Mouse (Mus musculus) stomach, embryonic 16.5 days (tissue): ENCODE results near the gene Hsd17b11. TPM values are rescaled to one million over a fixed set of nuclear protein-coding genes. Genes with fewer than 3 reads are reported as not detected.

Experiments used
- ATAC-seq: fragments of 200-750 bp; cut with Nextera tagmentation; 2 replicates; pipeline ENCODE4 v1.8.0; 2017; ENCODE audit warnings: moderate number of reproducible peaks, moderate TSS enrichment; ENCODE audit not compliant: insufficient read depth, low FRiP score
- H3K27ac ChIP-seq: fragments of 300-500 bp; sonication (generic); 2 replicates; pipeline ENCODE4 v1.5.1; 2014; ENCODE audit warnings: low read length
- H3K27me3 ChIP-seq: fragments of 300-500 bp; sonication (generic); 2 replicates; pipeline ENCODE4 v1.6.1; 2014; ENCODE audit warnings: low read length, control low read depth, mixed read lengths; ENCODE audit not compliant: control insufficient read depth, insufficient read depth
- H3K36me3 ChIP-seq: fragments of 300-500 bp; sonication (generic); 2 replicates; pipeline ENCODE4 v1.6.1; 2014; ENCODE audit warnings: low read length; ENCODE audit not compliant: control insufficient read depth, insufficient read depth
- H3K4me1 ChIP-seq: fragments of 300-500 bp; sonication (generic); 2 replicates; pipeline ENCODE4 v1.6.1; 2014; ENCODE audit warnings: low read length, control low read depth, mixed read lengths; ENCODE audit not compliant: control insufficient read depth, insufficient read depth
- H3K4me2 ChIP-seq: fragments of 300-500 bp; sonication (generic); 2 replicates; pipeline ENCODE4 v1.6.1; 2014; ENCODE audit warnings: low read depth, low read length, mixed read lengths
- H3K4me3 ChIP-seq: fragments of 300-500 bp; sonication (generic); replicated peaks from 2 replicates; pipeline ENCODE4 v1.5.1; 2014; ENCODE audit warnings: mild to moderate bottlenecking, low read length
- H3K9ac ChIP-seq: fragments of 300-500 bp; sonication (generic); 2 replicates; pipeline ENCODE4 v1.6.1; 2014; ENCODE audit warnings: low read length
- H3K9me3 ChIP-seq: fragments of 300-500 bp; sonication (generic); replicated peaks from 2 replicates; pipeline ENCODE4 v1.6.1; 2016; ENCODE audit warnings: low read length, control low read depth; ENCODE audit not compliant: control insufficient read depth
- WGBS: fragments of 180-500 bp; shearing (Covaris S2); extraction: QIAGEN DNeasy Blood & Tissue Kit; methylation state at CpG from one replicate; pipeline ENCODE4 v1.1.7; 2014; 5-methylcytosine and 5-hydroxymethylcytosine counted together
- polyA plus RNA-seq: library from polyadenylated mRNA; unstranded; fragments of >200 nt; fragmentation: Nextera tagmentation; extraction: Ambion mirVana; gene quantifications from 2 replicates; pipeline ENCODE4 v1.2.1, GENCODE M21; 2015

Gene Hsd17b11
- polyA plus RNA-seq, 1 experiment from 2014 or later, result 7.0 TPM

DNA sequence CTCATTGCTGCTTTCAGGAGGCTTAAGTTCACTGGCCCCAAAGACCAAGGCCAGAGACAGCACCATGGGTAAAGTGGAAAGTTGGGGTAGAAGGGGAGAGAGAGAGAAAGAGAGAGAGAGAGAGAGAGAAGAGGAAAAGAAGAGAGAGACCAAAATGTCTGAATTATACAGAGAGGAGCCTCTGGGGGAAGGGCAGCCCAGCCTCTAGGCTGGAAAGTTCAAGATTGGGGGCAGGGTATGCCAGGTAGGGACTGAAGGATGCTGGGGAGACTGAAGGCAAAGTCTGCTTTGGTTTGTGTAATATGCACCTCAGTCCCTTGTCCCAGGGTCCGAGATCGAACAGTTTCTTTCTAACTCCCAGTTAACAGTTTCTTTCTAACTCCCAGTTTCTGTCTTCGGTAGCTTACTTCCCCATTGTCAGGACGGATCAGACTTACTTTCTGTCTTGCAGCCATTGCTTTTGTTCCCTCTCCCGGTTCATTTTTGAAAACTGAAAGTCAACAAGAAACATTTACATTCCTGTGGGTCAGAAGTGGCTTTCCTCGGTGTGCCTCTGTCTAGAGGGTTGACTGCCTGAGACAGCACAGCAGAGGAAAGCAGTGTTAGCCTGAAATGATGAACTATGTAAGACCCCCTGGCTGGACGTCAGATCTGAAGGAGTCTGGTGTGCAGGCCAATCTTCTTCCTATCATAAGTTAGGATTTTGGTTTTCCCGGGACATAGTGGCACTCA is 1.7 kb upstream of the Hsd17b11 start:
- Histone ChIP-seq H3K27me3 (no peaks in the 10 kb centered on the region), H3K9me3 (no peaks in the 10 kb centered on the region), H3K9ac (no peak overlapping the region), H3K4me3 (no peak overlapping the region), H3K4me2 (no peak overlapping the region), H3K27ac (peak overlapping the region; percentile 23; the same call in 1 of the 2 replicates), H3K4me1 (peaks cover 34% of the 10 kb centered on the region), H3K36me3 (no peaks in the 10 kb centered on the region)
- 61% methylated on average over 8 of the region's 8 CpGs for WGBS
- no peak for ATAC-seq

DNA sequence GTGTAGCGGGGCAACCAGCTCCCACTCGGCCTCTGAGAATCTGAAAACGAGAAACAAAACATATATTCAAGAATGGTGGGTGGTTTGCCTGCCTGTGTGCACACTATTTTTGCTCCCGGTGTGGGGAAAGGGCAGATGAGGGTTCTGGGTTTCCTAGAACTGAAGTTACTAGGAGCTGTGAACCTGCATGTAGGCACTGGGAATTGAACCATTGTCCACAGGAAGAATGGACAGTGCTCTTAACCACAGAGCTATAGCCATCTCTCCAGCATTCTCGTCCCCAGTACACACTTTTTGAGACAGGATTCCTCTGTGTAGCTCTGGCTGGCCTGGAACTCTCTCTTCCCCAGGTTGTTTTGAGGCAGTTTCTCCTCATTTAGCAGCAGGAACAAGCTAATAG is 839 bp upstream of the Hsd17b11 start:
- Histone ChIP-seq H3K27me3 (no peaks in the 10 kb centered on the region), H3K4me2 (peak overlapping the region; percentile 76), H3K9me3 (no peaks in the 10 kb centered on the region), H3K4me1 (peaks cover 34% of the 10 kb centered on the region), H3K36me3 (no peaks in the 10 kb centered on the region), H3K27ac (peak overlapping the region; percentile 92; the same call in 1 of the 2 replicates), H3K4me3 (peak overlapping the region; percentile 57), H3K9ac (peak overlapping the region; percentile 75)
- ATAC-seq, result no peak
- 45% methylated on average over 5 of the region's 5 CpGs for WGBS

DNA sequence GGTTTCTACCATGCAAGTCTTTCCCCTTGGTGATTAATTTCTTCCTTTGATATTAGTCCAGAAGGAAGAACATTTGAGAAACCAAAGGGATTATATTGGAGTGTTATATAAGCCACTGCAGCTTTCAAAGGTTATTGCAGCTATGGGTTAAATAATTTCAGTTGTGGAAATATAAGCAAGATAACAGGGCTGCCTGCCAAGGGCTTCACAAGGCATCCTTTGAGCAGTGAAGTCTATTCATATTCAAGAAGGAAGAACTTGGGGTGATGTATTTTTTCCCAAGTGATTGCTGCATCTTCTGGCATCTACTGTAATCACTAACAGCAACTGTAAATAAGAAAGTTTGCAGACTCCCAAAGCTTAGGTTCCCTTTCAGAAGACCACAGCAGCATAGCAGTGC is 10.3 kb downstream of the Hsd17b11 start:
- Histone ChIP-seq H3K4me1 (no peaks in the 10 kb centered on the region), H3K27me3 (no peaks in the 10 kb centered on the region), H3K27ac (no peak overlapping the region), H3K4me3 (no peak overlapping the region), H3K4me2 (no peak overlapping the region), H3K9ac (no peak overlapping the region), H3K36me3 (0 out of 2 replicates have a peak, but pooled peaks cover 2% of the 10 kb centered on the region), H3K9me3 (no peaks in the 10 kb centered on the region)
- no peak for ATAC-seq

DNA sequence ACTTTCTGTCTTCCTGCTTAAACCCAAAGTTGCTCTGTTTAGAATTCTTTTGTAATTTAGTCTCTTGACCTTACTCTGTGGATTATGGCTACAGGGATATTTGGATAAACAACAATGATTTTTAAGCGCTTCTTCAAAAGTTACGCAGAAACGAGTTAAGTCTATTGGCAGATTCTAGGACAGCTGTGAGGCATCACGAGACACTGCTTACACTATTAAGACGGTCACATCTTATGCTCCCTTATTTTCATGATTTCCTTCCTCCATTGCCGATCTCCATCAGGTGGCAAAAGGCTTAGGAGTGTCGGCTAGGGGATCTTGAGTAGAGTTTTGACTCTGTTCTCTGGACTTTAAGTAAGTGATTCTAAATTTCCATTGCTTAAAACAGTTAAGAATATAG is 11.5 kb downstream of the Hsd17b11 start:
- Histone ChIP-seq H3K4me2 (no peak overlapping the region), H3K36me3 (0 out of 2 replicates have a peak, but pooled peaks cover 2% of the 10 kb centered on the region)
- WGBS, result 53% methylated on average over 7 of the region's 7 CpGs

DNA sequence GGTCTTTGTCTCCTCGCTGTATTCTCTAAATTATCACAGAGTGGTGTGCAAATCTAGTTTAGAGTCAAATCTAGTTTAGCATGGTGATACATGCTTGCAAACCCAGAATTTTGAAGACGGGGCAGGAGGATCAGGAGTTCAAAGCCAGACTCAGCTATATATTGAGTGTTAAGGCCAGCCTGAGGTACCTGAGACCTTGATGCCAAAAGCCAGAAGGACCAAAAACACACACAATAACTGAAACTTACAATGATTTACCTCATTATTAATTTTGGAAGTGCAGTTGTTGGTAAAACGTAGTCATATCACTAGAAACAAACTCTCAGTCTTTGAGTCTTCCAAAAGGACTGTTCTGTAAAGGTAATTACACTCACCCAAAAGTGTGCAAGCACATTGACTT is 12.3 kb downstream of the Hsd17b11 start:
- 96% methylated on average over 3 of the region's 3 CpGs for WGBS
- Histone ChIP-seq H3K9ac (no peak overlapping the region), H3K4me1 (no peaks in the 10 kb centered on the region), H3K36me3 (0 out of 2 replicates have a peak, but pooled peaks cover 2% of the 10 kb centered on the region), H3K4me3 (no peak overlapping the region), H3K9me3 (no peaks in the 10 kb centered on the region), H3K4me2 (no peak overlapping the region), H3K27me3 (no peaks in the 10 kb centered on the region), H3K27ac (no peak overlapping the region)
- no peak for ATAC-seq

More for the DNA sequence above, 11.5 kb downstream of the Hsd17b11 start:
- no peak overlapping the region for H3K9ac ChIP-seq
- H3K4me1 ChIP-seq, result no peaks in the 10 kb centered on the region
- no peak for ATAC-seq
- H3K4me3 ChIP-seq, result no peak overlapping the region
- no peaks in the 10 kb centered on the region for H3K27me3 ChIP-seq
- no peak overlapping the region for H3K27ac ChIP-seq
- no peaks in the 10 kb centered on the region for H3K9me3 ChIP-seq

DNA sequence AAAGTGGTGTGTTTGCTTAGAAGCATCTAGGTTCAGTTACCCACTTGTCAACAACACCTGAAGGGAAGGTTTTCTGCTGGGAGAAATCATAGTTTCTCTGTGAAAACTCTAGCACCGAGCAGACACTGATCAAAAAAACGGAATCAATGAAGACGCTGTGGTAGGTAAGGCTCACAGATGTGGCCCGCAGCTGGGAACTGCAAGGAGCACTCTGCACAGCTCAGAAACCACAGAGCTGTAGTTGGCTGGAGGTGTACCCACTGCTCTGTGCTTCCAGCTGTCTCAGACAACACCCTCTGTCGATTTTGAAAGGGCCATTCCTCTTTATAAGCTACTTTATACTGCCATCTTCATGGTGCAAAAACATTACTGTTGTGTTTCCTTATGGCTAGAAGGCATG is 13.9 kb downstream of the Hsd17b11 start:
- H3K27ac ChIP-seq, result no peak overlapping the region
- H3K4me1 ChIP-seq, result no peaks in the 10 kb centered on the region
- H3K4me2 ChIP-seq, result no peak overlapping the region
- no peak for ATAC-seq
- no peaks in the 10 kb centered on the region for H3K27me3 ChIP-seq
- H3K4me3 ChIP-seq, result no peak overlapping the region
- 0 out of 2 replicates have a peak, but pooled peaks cover 2% of the 10 kb centered on the region for H3K36me3 ChIP-seq
- H3K9me3 ChIP-seq, result no peaks in the 10 kb centered on the region
- H3K9ac ChIP-seq, result no peak overlapping the region
- WGBS, result 74% methylated on average over 5 of the region's 5 CpGs

DNA sequence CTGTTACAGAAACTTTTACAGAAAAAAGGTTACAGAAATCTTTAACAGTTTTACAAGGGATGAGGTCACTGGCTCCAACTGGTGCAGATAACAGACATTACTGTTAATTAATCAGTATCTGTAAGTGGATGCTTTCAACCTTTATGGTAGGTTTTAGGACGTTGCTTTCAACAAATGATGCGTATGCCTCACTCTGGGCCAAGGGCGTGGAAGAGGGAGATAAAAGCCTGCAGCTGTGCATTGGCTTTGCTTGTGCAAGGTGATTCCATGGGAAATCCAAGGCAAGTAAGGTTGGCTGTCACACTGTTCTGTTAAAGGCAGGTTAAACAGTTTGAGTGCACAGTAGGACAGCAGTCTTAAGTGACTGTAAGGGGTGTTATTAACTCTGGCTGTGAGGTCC is 14.9 kb downstream of the Hsd17b11 start:
- ATAC-seq, result no peak
- Histone ChIP-seq H3K4me3 (no peak overlapping the region), H3K4me2 (no peak overlapping the region), H3K4me1 (no peaks in the 10 kb centered on the region), H3K9me3 (no peaks in the 10 kb centered on the region), H3K27ac (no peak overlapping the region), H3K9ac (no peak overlapping the region), H3K36me3 (0 out of 2 replicates have a peak, but pooled peaks cover 2% of the 10 kb centered on the region), H3K27me3 (no peaks in the 10 kb centered on the region)
- WGBS, result 67% methylated on average over 3 of the region's 3 CpGs

DNA sequence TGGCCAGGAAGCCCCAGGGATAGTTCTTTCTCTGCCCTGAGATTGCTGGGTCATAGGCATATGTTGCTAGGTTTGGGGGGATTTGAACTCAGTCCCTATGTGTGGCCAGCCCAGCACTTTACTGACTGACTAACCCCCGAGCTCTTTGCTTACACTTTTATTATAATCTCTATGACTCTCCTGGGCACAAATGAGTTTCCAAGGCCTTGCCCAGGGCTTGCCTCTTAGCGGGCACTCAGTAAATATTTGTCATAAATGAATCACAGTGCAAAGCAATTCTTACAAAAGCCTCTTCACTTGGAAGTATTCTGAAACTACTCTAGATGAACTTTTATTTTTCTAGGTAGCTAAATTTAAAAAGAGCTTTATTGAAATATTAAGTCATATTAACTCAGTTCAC is 17.8 kb downstream of the Hsd17b11 start:
- WGBS, result 61% methylated on average over 2 of the region's 2 CpGs
- no peak overlapping the region for H3K4me2 ChIP-seq
- H3K27me3 ChIP-seq, result no peaks in the 10 kb centered on the region
- 0 out of 2 replicates have a peak, but pooled peaks cover 2% of the 10 kb centered on the region for H3K36me3 ChIP-seq
- H3K9ac ChIP-seq, result no peak overlapping the region
- H3K9me3 ChIP-seq, result no peaks in the 10 kb centered on the region
- H3K27ac ChIP-seq, result no peak overlapping the region; the same call in 1 of the 2 replicates
- H3K4me1 ChIP-seq, result peaks cover 2% of the 10 kb centered on the region; the same call in 1 of the 2 replicates
- no peak for ATAC-seq
- no peak overlapping the region for H3K4me3 ChIP-seq

DNA sequence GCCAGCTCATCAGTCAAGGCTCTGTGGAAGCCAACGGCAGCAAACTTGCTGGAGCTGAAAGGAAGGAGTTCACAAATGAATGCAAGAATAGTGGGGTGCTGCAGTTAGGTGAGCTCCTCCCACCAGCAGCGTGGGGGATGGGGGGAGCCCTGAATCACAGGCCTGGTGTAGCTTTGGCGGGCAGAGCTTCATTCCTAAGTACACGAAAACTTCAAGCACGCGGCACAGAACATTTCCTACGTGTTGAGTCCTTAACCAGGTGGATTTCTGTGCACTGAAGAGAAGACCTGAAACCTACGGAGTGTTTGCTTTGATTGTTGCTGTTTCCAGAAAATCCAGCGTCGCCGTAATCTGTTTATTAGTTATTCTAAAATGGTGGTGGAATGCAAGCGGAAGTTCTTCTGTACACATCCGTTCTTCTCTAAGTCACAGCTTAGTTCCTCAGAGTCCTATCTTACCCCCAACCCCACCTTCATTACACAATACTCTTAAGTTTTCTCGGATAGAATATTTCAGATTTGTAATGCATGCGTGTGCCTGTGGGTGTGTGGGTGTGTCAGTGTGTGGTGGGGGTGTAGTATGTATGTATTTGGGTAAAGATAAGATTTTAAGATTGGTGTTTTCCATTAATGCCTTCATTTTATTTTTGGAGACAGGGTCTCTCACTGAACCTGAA is 18.3 kb downstream of the Hsd17b11 start:
- H3K27me3 ChIP-seq, result no peaks in the 10 kb centered on the region
- peak overlapping the region; percentile 28; the same call in 1 of the 2 replicates for H3K27ac ChIP-seq
- no peak overlapping the region for H3K9ac ChIP-seq
- 44% methylated on average over 15 of the region's 15 CpGs for WGBS
- H3K4me2 ChIP-seq, result 0 out of 2 replicates have a peak overlapping the region, but pooled peaks have one; percentile 0
- no peaks in the 10 kb centered on the region for H3K9me3 ChIP-seq
- peaks cover 2% of the 10 kb centered on the region; the same call in 1 of the 2 replicates for H3K4me1 ChIP-seq
- 0 out of 2 replicates have a peak, but pooled peaks cover 2% of the 10 kb centered on the region for H3K36me3 ChIP-seq
- H3K4me3 ChIP-seq, result no peak overlapping the region
- ATAC-seq, result 0 out of 2 replicates have a peak, but pooled peaks have one; percentile 9
